Mouse (Mus musculus) spleen, postnatal 36 days (tissue): ENCODE results near the gene Hivep2.

Experiments
- DNase-seq, 2 experiments: peaks; one replicate each; pipeline ENCODE4 v3.0.0; 2022; ENCODE audit warnings: low spot score in 2 of 2, mixed read lengths in 1 of 2

Hivep2 gene

DNA sequence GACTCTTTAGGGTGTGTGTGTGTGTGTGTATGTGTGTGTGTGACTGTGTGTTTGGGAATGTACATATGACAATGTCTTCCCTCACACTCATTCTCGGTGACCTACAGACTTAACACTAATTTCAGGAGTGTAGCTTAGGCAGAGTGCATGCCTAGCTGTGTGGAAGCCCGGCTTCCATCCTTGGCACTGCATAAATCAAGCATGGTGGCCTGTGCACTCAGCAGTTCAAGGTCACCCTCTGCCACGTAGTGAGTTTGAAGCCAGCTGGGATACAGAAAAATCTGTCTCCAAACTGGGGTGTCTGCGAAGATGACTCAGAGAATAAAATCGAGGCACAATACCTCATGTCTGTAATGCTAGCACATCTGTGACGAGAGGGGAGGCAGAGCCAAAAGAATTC lies 115.0 kb downstream of the Hivep2 start:
- DNase-seq, result no peak

DNA sequence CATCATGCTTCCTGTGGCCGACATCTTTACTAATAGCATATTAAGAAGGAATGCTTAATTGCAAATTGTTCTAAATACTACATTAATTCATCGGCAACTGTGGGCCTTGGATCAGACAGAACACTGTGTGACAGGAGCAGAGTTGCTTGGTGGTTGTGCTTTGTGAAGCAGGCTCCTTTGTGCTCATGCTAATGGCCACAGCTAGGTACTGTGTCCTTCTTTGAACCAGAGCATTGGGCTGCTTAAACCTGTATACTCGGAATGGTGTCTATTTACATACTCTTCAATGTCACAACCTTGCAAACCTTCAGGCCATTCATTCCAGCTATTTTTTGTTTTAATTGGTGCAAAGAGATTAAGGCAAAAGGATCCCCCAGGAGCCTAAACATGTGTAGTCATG lies 115.9 kb downstream of the Hivep2 start:
- no peak for DNase-seq

DNA sequence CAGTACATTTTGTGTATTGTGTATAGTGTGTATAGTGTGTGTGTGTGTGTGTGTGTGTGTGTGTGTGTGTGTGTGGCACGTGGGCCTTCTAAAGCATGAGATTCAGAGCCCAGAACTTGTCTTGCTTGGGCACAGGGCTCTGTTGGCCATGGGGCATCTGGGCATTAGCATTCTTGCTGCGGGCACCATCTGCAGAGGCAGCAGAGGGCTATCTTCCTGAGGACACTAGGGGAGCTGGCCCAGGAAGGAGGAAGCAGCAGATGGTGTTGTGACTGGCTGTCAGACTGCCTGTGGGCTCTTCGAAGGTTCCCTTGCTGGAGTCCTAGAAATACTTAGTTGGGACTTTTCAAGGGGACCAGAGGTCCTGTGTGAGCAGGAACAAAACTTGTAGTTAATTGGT lies 116.4 kb downstream of the Hivep2 start:
- DNase-seq, result no peak

DNA sequence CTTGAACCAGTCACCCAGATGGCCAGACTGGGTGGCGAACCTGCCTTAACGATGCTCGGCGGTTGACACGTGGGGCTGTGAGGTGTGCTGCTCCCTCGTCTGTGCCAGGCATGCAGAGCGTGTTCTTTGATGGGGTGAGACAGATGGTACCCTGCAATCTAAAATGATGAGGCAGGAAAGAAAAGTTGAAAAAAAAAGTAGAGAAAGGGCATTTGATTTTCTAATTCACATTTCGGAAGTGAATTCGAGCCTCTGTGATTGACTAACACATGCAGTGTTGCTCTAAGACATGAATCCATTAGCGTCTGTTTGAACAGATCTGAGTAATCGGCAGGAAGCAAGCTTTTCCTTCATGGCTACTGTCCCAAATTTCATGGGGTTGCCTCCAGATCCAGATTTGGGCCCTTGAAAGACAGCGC lies 119.4 kb downstream of the Hivep2 start:
- DNase-seq, result peak in 1 of 2 experiments; percentile 4

DNA sequence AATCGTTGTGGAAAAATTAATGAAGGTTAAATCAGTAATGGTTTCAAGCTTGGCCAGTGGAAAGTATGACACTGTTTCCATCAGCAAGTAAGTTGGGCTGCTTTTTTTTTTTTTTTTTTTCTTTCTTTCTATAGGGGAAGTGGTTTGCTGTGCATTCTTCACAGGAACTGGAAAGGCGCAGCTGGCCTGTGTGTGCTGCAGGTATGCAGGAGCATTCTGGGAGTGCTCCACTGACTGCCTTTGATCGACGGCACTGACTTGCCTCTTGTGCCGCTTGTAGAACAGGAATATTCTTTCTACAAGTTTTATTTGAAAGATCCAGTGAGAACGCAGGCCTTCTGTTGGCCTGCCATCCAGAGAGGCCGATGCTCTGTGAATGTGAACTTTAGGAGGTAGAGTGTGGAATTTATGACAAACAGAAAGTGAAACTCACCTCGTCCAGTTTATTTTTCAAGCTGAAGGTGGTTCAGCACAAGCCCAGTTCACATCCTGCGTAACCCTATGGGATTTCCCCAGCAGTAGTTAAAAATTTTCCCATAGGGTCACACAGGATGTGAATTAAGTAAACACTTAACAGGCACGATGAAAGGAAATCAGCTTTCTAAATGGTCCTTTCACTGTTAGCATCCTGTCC lies 120.1 kb downstream of the Hivep2 start:
- DNase-seq, result peak; percentile 63 to 73

DNA sequence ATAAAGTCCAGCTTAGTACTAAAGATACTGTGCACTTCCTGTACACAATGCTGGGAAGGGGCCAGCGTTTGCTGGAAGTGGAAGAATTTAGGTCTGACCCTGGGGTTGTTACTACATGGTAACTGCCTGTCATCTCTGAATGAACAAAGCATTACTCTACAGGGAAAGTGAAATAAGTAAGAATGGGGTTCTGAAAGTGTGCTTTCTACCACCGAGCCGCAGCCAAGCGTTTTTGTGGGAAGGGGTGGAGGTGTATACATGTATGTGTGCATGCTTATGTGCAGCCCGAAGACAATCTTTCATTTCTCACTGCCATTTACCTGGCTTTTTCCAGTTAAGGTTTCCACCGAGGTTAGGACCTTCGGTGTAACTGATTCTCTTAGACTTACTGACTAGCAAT lies 121.4 kb downstream of the Hivep2 start:
- peak; percentile 30 to 49 for DNase-seq

DNA sequence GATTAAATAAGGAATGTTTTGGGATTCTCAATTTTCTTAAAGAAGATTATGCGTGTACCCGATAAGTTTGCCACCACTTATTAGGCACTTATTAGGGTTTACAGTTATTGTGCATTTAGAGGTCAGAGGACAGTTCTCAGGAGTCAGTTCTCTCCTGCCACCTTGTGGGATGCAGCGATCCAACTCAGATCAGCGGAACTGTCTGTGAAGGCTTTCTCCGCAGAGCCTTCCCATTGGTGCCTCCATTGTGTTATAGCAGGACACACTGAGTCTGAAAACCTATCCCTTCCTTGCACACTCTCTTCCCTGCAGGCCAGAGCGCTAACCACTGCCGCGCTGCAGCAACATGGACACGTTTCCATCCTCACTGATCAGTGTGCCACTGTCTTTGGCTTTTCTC lies 123.6 kb downstream of the Hivep2 start:
- DNase-seq, result no peak

DNA sequence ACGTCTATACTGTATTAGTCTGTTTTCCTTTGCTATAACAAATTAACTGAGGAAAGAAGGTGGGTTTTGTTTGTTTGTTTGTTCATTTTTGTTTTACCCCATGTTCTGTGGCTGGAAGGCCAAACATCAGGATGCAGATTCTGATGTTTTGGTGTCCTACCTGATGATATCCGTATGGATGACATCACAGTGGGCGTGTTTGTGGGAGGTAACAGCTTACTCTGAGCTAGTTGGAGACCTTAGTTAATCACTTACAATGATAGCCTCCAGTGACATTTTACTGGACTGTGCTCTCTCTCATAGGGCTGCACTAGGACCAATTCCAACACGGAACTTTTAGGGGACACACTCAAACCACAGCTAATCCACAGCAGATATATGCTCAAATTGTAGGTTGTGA lies 128.2 kb downstream of the Hivep2 start:
- DNase-seq, result no peak

DNA sequence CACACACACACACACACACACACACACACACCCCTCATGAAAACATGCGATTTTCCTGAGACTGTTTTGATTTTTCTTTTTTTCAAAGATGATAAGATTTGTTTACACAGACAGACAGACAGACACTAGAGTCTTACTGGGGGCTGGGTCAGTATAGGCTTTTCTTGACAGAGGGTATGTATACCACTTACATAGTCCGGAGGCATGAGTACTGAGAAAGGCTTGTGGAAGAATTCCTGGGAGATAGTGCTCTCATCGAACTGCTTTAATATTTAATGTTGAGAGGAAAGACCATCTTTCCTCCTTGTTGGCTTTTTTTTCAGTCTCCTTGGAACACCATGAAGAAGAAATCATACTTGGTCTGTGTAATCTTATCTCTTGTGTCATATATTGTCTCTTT lies 130.2 kb downstream of the Hivep2 start:
- DNase-seq, result no peak

DNA sequence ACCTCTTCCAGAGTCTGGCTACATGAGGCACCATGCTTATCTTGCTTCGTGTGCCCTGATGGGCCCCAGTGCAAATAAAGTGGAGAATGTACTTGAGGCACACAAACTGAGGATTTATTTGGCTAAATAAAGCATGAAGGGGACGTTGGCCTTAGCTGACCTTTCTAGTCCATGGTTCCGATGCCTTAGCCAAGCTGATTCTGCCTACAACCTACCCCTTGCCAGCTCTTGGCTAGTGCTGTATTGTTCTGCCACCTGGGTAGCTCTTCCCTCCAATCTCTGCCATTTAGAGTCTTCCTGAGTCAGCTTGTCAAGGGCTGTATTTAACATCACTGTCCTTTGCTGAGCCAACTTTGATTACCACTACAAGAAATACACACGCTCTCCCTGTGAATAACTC lies 133.3 kb downstream of the Hivep2 start:
- no peak for DNase-seq

DNA sequence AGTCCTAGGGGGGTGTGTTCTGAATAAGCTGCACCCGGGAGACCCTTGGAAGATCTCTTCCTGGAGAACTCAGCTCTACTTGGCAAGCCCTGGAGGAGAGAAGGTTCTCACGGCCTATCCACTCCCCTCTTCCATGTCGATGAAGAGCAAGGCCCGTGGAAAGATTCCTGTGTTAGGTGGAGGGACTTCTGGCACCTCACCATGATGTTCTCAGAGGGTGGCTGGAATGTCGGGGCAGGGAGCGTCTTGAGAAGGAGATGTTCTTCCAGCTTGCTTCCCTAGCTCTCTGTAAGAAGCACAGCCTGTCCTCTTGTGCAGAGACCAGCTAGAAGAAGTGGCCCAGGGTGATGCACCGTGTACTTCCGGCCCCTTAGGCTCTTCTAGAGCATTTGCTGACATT lies 134.2 kb downstream of the Hivep2 start:
- DNase-seq, result no peak

DNA sequence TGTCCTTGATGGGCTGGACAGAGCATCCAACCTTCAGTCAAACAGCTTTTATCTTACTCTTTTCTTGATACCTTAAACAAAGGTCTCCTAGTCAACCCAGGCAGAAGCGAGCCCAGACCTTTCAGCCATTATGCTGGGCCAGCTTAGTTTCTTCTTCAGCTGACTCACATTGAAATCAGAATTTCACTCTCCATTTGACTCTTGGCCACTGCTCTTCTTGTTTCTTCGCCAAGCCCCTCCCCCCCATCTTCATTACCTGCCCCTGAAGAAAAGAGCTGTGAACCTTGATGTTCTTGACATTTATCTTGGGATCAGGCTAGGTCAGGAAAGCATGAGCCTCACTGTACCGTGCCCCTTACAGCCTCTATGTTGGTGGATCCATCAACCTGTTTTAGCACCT lies 135.0 kb downstream of the Hivep2 start:
- DNase-seq, result no peak

DNA sequence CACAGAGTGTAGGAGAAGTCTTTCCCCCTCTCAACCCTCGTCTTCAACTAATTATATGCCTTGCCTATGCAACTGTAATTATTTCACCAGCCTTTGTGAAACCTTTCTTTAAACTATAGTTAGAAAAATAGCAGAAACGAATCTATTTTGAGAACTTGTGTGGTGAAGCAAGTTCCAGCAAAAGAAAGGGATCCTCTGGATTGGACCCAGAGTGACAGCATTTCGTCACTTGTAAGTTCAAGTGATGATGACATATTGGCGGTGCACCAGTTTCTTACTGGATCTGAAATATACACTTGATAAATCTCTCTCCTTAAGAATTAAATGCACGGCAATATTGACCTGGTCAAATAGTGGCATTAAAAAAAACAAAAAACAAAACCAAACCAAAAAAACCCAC lies 136.1 kb downstream of the Hivep2 start:
- no peak for DNase-seq

DNA sequence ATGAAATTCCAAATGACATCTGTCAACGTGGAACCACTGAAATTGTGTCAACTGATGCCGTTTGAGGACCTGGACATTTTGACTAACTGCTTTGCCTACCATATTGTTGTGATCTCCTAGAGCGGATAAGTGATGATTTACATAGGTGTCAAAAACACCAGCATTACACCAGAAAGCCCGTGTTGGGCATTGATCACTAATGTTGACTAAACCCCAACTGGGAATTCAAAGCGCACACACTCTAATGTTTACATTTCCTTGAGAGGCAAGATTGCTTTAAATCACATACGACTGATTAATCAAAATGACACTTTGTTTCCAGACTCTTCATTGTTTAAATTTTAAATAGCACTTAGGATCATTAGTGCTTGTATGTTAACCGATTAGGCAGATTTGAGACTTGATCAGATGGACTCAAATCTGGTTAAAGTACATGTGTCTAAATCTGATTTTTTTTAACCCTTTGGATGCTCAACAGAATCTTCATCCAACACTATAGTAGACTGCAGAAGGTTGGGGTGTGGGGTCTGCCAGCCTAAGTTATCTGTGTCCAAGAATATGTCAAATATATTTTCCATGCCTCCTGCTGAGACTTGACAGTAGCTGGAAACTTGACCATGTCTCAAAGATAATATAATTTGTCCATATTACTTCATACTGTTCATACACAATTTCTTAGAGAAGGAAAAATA lies 142.3 kb downstream of the Hivep2 start:
- no peak for DNase-seq

DNA sequence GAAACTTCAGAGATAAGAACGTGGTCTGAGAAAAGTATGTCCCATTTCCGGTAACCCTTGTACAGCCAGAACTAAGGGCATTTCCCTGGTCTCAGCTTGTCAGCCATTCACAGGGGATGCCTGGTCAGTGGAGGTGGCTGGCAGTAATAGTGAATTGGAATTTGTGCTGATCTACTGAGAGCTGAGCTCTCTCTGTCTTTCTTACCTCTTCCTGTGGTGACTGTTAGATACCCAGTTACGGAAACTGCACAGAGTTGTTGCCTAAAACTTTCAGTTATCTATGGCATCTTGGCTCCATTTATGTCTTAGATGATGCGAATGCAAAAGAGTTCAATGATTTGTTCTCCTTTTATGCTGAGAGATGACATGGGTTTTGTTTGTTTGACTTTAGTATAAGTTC lies 150.0 kb downstream of the Hivep2 start:
- no peak for DNase-seq

DNA sequence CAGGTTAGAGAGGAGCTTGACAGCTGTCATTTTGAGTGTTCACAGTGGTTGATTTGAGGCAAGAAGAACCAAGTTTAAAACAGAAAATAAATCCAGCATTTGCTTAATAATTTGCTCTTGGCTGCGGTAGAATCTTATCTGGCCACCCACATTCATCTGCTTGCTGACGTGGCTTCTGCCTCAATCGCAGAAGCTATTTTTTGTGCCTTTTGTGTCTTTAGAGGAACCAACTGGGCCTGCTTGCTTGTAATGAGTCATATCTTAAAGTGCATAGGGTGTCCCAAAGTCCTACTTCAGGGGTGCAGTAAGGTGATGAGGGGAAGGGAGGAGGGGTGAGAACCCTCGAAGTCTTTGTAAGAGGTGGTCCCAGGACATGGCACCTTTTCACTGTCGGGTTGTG lies 151.1 kb downstream of the Hivep2 start:
- DNase-seq, result no peak

DNA sequence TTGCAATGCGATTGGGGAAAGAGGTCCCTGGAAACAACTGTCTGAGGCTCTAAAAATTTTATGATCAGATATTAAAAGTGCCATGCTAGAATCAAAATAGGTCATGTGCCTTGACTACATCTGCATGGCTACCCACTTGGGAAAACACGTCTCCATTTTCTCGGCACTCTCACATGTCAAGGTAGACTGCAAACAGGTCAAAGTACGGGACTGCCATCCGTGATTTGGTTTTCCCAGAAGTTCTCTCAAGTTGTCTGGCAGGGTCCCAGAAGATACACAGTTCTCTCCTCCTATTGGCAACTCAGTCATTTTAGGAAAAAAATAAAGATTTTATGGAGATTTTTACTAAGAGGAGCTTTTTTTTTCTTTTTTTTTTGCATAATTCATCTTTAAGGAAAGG lies 153.3 kb downstream of the Hivep2 start:
- DNase-seq, result no peak

DNA sequence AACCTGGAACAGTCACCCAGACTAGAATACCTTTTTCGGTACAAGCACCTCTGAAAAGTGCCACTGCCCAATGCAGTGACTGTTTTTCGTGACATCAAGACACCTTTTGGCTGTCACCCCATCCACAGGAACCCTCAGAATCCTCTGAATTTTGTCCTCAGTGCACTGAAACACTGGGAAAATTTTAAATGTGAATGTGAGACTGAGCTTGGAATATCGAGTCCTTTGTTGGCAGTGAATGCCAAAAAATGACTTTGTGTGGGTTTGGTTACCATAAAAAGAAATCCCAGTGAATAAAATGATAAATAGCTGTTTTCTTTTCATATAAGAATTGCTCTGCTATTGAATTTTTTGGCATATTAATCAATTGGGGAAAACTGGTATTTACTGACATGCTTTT lies 154.6 kb downstream of the Hivep2 start:
- no peak for DNase-seq

DNA sequence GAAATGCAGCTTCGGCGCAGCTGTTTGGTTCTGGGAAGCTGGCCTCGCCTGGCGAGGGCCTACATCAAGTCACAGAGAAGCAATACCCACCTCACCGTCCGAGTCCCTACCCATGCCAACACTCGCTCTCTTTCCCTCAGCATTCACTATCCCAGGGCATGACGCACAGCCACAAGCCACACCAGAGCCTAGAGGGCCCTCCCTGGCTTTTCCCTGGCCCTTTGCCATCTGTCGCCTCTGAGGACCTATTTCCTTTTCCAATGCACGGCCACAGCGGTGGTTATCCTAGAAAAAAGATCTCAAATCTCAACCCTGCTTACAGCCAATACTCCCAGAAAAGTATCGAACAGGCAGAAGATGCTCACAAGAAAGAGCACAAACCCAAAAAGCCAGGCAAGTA lies 162.0 kb downstream of the Hivep2 start:
- DNase-seq, result no peak

DNA sequence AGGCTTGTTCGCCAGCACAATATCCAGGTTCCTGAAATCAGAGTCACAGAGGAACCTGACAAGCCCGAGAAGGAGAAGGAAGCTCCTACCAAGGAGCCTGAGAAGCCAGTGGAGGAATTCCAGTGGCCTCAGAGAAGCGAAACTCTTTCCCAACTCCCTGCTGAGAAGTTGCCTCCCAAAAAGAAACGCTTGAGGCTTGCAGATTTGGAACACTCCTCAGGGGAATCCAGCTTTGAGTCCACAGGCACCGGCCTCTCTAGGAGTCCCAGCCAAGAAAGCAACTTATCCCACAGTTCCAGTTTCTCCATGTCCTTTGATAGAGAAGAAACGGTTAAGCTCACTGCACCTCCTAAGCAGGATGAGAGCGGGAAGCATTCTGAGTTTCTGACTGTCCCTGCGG lies 164.4 kb downstream of the Hivep2 start:
- DNase-seq, result no peak

DNA sequence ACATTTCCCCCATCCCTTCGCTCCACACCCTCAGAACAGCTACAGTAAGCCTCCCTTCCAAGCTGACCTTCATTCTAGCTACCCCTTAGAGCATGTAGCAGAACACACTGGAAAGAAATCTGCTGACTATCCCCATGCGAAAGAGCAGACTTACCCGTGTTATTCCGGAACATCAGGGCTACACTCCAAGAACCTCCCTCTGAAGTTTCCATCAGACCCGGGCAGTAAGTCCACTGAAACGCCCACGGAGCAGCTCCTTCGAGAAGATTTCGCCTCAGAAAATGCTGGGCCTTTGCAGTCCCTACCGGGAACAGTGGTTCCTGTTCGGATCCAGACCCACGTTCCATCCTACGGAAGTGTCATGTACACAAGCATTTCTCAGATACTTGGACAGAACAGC lies 165.4 kb downstream of the Hivep2 start:
- DNase-seq, result no peak

DNA sequence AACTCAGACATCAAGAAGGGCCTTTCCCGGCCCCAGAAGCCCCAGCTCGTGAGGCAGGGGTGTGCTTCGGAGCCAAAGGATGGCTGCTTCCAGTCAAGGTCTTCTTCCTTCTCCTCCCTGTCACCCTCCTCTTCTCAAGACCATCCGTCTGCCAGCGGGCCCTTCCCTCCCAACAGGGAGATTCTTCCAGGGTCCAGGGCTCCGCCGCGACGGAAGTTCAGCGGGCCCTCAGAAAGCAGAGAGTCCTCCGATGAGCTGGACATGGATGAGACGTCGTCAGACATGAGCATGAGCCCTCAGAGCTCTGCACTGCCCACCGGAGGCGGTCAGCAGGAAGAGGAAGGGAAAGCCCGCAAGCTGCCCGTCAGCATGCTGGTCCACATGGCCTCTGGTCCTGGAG lies 166.2 kb downstream of the Hivep2 start:
- DNase-seq, result no peak

DNA sequence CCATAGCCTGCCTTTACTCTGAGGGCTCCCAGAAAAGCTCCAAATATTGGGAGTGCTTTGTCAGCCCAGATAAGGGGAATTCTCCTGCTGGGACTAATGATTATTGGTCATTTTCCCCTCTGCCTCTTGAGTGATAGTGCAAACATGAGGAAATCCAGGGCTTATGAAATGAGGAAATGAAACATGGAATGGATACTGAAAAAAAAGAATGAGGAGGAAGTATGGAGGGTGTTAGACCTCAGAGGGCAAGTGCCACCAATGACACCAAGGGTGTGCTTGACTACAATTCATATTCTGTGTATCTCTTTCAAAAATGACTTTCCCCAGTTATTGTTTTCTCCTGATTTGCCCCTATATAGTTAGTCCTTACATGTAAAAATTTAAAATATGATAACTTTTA lies 167.1 kb downstream of the Hivep2 start:
- no peak for DNase-seq

DNA sequence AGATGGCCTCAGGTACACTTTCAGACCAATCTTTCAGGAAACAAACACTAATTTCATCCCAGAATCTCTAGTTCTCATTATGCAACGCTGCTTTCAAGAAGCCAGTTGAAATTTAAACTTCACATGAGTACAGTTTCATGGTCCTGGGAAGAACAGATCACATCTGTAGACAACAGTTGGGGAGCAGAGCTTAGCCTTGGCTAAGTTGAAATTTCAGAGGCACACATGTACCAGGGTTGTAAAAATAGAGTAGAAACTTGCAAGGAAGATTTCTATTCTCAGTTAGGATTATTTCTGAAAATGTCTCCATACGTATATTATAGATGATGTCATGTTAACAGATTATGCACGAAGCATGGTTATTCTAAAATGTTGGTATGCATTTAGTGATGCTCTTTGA lies 172.8 kb downstream of the Hivep2 start:
- no peak for DNase-seq
